Mouse (Mus musculus): ENCODE data around the gene Itga6. TPM values are rescaled to one million over a fixed set of nuclear protein-coding genes. Genes with fewer than 3 reads are reported as not detected.

Itga6 gene
- polyA plus RNA-seq, 1 experiment from 2014 or later: 82.4 TPM

DNA sequence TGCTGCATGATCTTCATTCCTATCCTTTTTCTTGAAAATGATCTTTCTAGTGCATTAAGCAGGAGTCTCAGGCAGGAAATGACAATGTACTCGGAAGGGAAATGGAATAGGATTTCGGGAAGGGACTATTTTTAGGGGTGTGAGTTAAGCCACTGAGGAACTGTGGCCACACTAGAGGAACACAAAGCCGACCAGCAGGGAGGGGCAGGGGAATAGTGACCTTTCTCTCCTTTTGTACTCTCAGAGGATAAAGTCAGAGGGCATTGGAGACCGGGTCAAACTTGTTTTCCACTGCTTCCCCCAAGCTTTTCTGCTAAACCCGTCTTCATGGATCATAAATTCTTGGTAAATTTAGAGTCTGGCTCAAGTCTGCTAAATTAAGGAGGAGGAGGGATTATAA lies 122.1 kb downstream of the Itga6 start:
- Histone ChIP-seq H3K36me3 (ENCODE audit: insufficient read depth, low read length) (no peaks in the 10 kb centered on the region), H3K27ac (peak overlapping the region; percentile 62), H3K9me3 (replicated peaks; ENCODE audit: low read length) (no peaks in the 10 kb centered on the region), H3K27me3 (ENCODE audit: insufficient read depth, low read length) (no peaks in the 10 kb centered on the region), H3K4me2 (ENCODE audit: low read length) (0 out of 2 replicates have a peak overlapping the region, but pooled peaks have one; percentile 17), H3K4me3 (replicated peaks; ENCODE audit: low read depth, low read length) (no peak overlapping the region), H3K4me1 (replicated peaks; ENCODE audit: insufficient read depth, low read length) (peaks cover 6% of the 10 kb centered on the region), H3K9ac (ENCODE audit: low read depth, low read length) (no peak overlapping the region)
- TF ChIP-seq CTCF (IDR thresholded peaks at IDR 0.05; ENCODE audit: low read depth): no peak
- ATAC-seq (replicated peaks; ENCODE audit: low FRiP score, low read depth) (peak; percentile 29; the same call in 1 of the 2 replicates), DNase-seq (ENCODE audit: low spot score) (peak; percentile 79)
- 6% methylated on average over 5 of the region's 5 CpGs for WGBS

DNA sequence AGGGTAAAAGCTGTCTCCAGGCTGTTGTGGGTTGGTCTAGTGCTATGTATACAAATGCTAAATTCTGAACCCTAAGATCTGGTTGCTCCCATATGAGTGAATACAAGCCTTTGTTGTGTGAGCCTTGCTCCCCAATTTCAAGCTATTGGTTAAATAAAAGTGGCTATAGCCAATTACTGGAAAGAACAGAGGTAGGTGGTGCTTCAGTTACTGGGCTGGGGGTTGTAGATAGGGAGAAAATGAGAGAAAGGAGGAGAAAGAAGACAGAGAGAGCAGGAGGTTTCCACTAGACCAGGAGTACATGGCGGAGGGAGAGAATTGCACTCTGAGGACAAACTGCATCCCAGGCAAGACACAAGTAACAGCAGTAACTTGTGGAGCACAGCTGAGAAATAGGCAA lies 122.8 kb downstream of the Itga6 start:
- ATAC-seq (replicated peaks; ENCODE audit: low FRiP score, low read depth): no peak
- H3K9me3 ChIP-seq (replicated peaks; ENCODE audit: low read length): no peaks in the 10 kb centered on the region
- H3K4me3 ChIP-seq (replicated peaks; ENCODE audit: low read depth, low read length): no peak overlapping the region
- peaks cover 6% of the 10 kb centered on the region for H3K4me1 ChIP-seq (replicated peaks; ENCODE audit: insufficient read depth, low read length)
- DNase-seq (ENCODE audit: low spot score): no peak
- no peak overlapping the region for H3K4me2 ChIP-seq (ENCODE audit: low read length)
- H3K36me3 ChIP-seq (ENCODE audit: insufficient read depth, low read length): no peaks in the 10 kb centered on the region
- H3K27ac ChIP-seq: peak overlapping the region; percentile 62; the same call in 1 of the 2 replicates
- H3K9ac ChIP-seq (ENCODE audit: low read depth, low read length): no peak overlapping the region
- no peaks in the 10 kb centered on the region for H3K27me3 ChIP-seq (ENCODE audit: insufficient read depth, low read length)
- 100% methylated on average over 1 of the region's 1 CpGs for WGBS
- TF ChIP-seq CTCF (IDR thresholded peaks at IDR 0.05; ENCODE audit: low read depth): no peak

DNA sequence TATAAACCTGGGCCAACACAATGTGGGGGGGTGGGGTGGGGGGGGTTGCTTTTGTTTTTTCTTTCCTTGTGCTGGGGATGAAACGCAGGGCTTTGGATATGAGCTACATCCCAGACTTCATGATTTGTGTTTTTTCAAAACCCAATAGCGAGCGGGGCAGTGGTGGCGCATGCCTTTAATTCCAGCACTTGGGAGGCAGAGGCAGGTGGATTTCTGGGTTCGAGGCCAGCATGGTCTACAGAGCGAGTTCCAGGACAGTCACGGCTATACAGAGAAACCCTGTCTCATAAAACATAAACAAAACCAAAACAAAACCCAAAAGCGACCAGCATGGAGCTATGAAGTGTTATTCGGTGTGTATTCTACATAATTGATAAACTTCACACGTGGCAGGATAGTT lies 126.7 kb downstream of the Itga6 start:
- H3K4me3 ChIP-seq (replicated peaks; ENCODE audit: low read depth, low read length): peak overlapping the region; percentile 75; the same call in 1 of the 2 replicates
- H3K4me2 ChIP-seq (ENCODE audit: low read length): peak overlapping the region; percentile 95
- ATAC-seq (replicated peaks; ENCODE audit: low FRiP score, low read depth) (no peak), DNase-seq (ENCODE audit: low spot score) (no peak)
- TF ChIP-seq CTCF (IDR thresholded peaks at IDR 0.05; ENCODE audit: low read depth): no peak
- WGBS: 74% methylated on average over 10 of the region's 10 CpGs
- no peaks in the 10 kb centered on the region for H3K27me3 ChIP-seq (ENCODE audit: insufficient read depth, low read length)
- H3K36me3 ChIP-seq (ENCODE audit: insufficient read depth, low read length): no peaks in the 10 kb centered on the region
- no peaks in the 10 kb centered on the region for H3K9me3 ChIP-seq (replicated peaks; ENCODE audit: low read length)
- H3K9ac ChIP-seq (ENCODE audit: low read depth, low read length): no peak overlapping the region
- H3K4me1 ChIP-seq (replicated peaks; ENCODE audit: insufficient read depth, low read length): peaks cover 15% of the 10 kb centered on the region
- H3K27ac ChIP-seq: peak overlapping the region; percentile 92; the same call in 1 of the 2 replicates

DNA sequence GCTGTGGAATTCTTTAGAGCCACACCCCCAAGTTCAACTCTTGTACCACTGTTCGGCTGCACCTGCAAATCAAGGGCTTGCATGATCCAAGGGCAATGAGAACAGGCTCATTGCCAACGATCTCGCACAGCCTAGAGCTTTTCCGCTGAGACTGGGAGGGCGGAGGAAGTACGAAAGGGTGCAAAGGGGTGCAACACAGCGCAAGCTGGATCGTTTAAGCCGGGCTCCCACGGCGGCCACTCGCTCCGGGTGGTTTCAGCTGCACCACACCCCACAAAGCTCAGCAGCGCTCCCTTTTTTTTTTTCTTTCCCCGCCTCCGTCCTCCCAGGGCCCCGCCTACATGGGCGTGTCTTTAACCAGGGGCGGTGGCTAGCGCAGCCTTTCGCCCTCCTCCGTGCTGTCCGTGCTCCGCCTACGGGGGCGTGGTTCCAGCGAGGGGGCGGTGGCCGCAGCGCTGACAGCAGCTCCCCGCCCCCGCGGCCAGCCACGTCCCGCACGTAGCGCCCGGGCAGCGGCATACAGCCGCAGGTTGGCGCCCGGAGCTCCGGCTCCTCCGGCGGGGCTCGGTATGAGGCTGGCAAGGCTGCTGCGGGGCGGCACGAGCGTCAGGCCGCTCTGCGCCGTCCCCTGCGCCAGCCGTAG lies 127.5 kb downstream of the Itga6 start, which contains the start of gene Pdk1:
Gene Pdk1 (plus strand): TSS at position 424 of the 643 bp plus-strand sequence.
- Histone ChIP-seq H3K4me3 (replicated peaks; ENCODE audit: low read depth, low read length) (peak within 1 kb of the TSS; percentile 75), H3K9me3 (replicated peaks; ENCODE audit: low read length) (no peaks in the 10 kb centered on the region), H3K36me3 (ENCODE audit: insufficient read depth, low read length) (no peaks in the 10 kb centered on the region), H3K4me2 (ENCODE audit: low read length) (peak within 1 kb of the TSS; percentile 95), H3K4me1 (replicated peaks; ENCODE audit: insufficient read depth, low read length) (peaks cover 11% of the 10 kb centered on the region), H3K27ac (peak within 1 kb of the TSS; percentile 92), H3K9ac (ENCODE audit: low read depth, low read length) (peak within 1 kb of the TSS; percentile 83), H3K27me3 (ENCODE audit: insufficient read depth, low read length) (no peaks in the 10 kb centered on the region)
- ATAC-seq (replicated peaks; ENCODE audit: low FRiP score, low read depth): peak; percentile 98
- DNase-seq (ENCODE audit: low spot score): peak; percentile 98
- under 1% methylated on average over 54 of the region's 55 CpGs for WGBS
- TF ChIP-seq CTCF (IDR thresholded peaks at IDR 0.05; ENCODE audit: low read depth): peak; percentile 35; the same call in 1 of the 2 replicates

DNA sequence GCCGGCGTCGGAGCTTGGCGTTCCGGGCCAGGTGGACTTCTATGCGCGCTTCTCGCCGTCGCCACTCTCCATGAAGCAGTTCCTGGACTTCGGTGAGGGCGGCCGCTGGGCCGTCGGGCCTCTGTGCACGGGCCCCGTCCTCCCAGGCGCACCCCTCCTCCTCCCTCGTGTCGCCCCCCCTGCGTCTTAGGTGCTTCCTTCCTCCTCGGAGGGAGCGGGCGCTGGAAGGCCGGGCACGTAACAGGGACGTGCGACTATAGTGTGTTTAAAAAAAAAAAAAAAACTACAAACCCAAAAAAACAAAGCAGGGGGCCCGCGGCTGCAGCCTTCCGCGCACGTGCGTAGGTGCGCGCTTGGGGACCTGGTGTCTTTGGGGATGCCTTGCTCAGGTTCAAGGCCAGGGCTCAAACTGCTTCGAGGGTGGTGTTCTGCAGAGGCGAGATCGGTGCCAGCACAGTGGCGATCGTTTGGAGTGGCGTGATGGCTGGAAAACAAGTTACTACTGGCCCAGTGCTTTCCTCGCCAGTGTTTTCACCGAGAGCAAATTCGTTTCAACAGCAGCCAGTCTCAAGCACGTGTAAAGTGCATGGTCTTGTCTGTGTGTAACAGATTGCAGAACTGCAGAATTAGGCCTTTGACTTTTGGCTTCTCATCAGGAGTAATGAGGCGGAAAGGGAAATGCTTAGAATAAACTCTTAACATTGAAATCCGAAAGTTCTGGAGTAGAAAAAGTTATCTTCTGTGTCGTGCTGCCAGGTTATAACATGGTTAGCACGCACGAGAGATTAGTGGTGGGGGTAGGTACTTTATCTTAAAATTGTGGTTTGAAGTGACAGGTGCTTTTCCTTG lies 128.3 kb downstream of the Itga6 start:
- H3K36me3 ChIP-seq (ENCODE audit: insufficient read depth, low read length): no peaks in the 10 kb centered on the region
- DNase-seq (ENCODE audit: low spot score) (peak; percentile 53), ATAC-seq (replicated peaks; ENCODE audit: low FRiP score, low read depth) (peak; percentile 67; the same call in 1 of the 2 replicates)
- H3K4me2 ChIP-seq (ENCODE audit: low read length): peak overlapping the region; percentile 95
- H3K4me3 ChIP-seq (replicated peaks; ENCODE audit: low read depth, low read length): peak overlapping the region; percentile 75
- WGBS: 2% methylated on average over 51 of the region's 51 CpGs
- H3K9me3 ChIP-seq (replicated peaks; ENCODE audit: low read length): no peaks in the 10 kb centered on the region
- no peak for TF ChIP-seq CTCF (IDR thresholded peaks at IDR 0.05; ENCODE audit: low read depth)
- H3K9ac ChIP-seq (ENCODE audit: low read depth, low read length): peak overlapping the region; percentile 83
- H3K27ac ChIP-seq: peak overlapping the region; percentile 92
- H3K27me3 ChIP-seq (ENCODE audit: insufficient read depth, low read length): no peaks in the 10 kb centered on the region
- 0 out of 2 replicates have a peak, but pooled peaks cover 9% of the 10 kb centered on the region for H3K4me1 ChIP-seq (replicated peaks; ENCODE audit: insufficient read depth, low read length)

DNA sequence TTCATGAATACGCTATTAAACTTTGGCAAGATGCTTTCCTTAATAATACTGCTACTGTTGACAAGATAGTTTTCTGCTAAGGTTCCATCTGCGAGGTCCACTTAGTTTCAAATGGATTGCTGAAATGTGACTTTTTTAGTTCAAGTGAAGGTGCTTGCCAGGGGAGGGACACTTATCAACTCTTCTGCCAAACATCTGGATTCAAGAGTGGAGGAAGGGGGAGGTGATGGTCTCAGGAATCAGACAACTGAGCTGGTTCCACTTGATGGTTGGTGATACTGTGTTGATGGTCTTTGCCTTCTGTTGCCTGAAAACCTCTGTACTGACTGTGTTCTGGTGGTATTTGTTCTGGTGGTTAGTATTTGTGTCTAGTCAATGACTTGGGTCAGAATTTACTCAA lies 129.0 kb downstream of the Itga6 start:
- no peak for TF ChIP-seq CTCF (IDR thresholded peaks at IDR 0.05; ENCODE audit: low read depth)
- Histone ChIP-seq H3K27me3 (ENCODE audit: insufficient read depth, low read length) (no peaks in the 10 kb centered on the region), H3K9ac (ENCODE audit: low read depth, low read length) (no peak overlapping the region), H3K36me3 (ENCODE audit: insufficient read depth, low read length) (no peaks in the 10 kb centered on the region), H3K4me1 (replicated peaks; ENCODE audit: insufficient read depth, low read length) (0 out of 2 replicates have a peak, but pooled peaks cover 9% of the 10 kb centered on the region), H3K4me2 (ENCODE audit: low read length) (peak overlapping the region; percentile 95; the same call in 1 of the 2 replicates), H3K9me3 (replicated peaks; ENCODE audit: low read length) (no peaks in the 10 kb centered on the region), H3K4me3 (replicated peaks; ENCODE audit: low read depth, low read length) (no peak overlapping the region), H3K27ac (no peak overlapping the region)
- 79% methylated on average over 2 of the region's 2 CpGs for WGBS
- ATAC-seq (replicated peaks; ENCODE audit: low FRiP score, low read depth): no peak
- DNase-seq (ENCODE audit: low spot score): no peak
